Mouse (Mus musculus): ENCODE results near the gene Ociad2.
"Not testable (repeated sequence)": the region's sequence is repeated elsewhere in the genome, so short reads cannot be mapped to it uniquely, and the experiment has no call there.

Gene Ociad2

DNA sequence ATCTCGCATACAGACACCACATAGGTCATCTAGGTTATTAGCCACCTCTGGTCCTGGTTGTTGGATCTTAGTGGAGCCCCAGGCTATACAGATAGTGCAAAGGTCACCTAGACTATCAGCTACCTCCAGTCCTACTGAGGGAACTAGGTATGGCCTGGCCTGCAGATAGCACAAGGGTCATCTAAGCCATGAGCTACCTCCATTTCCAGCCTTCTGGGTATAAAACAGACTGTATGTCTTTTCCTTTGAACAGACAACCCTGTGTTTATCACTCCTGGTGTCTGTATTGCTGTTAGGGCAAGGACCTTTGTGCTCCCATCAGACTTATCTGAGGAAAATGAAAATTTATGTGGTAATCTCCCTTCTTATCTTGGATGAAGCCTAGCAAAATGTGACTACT lies 11.0 kb upstream of the Ociad2 start:
- DNase-seq: no peak

DNA sequence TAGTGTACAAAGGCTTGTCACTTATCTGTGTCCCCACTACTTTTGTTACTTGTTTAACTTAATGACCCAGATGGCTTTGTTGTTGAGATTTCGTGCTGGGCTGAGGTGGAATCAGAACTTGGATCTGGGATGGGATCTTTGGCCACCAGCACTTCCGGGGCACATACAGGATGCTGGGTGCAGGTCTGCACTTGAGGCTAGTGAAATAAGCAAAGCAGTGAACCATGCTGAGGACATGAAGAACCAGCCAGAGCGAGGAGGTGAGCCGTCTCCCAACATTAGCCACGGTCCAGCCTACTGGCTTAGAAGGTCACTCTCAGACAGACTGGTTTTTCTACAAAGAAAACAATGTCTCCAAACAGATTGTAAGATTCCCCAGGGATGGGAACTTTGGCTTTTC lies 8.7 kb upstream of the Ociad2 start:
- no peak for DNase-seq

DNA sequence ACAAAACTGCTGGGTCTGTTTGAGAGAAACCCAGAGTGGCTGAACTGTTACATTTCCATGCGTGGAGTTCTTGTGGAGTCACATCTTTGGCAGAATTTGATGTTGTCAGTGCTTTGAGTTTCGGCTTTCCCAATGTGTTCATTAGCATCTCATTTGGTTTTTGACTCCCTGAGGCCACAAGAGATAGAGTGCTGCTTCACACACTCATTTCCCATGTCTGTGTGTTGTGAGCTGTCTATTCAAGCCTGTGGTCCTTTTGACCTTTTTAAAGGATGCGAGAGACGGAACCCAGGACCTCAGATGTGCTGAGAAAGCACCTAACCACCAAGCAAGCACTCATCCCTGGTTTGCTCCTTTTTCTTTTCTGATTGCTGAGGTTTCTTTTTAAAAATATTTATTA lies 4.4 kb upstream of the Ociad2 start:
- DNase-seq: no peak

DNA sequence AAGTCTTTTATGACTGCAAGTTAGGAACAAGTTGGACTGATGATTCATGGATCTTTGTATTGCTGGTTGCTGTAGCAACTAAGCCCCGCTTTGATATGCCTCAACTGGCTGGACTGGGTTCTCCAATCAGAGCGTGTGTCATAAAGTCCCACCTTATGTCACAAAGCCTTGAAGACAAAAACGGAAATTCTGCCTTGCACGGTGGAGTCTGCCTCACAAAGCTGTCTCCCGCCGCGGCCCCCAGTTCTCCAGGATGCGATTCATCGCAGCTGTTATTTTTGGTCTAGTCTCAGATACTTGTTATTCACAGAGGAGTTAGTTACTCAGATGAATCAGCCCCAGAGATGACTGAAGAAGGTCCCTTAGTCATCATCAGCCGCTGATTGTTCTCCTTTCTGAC lies 3.5 kb upstream of the Ociad2 start:
- no peak for DNase-seq

DNA sequence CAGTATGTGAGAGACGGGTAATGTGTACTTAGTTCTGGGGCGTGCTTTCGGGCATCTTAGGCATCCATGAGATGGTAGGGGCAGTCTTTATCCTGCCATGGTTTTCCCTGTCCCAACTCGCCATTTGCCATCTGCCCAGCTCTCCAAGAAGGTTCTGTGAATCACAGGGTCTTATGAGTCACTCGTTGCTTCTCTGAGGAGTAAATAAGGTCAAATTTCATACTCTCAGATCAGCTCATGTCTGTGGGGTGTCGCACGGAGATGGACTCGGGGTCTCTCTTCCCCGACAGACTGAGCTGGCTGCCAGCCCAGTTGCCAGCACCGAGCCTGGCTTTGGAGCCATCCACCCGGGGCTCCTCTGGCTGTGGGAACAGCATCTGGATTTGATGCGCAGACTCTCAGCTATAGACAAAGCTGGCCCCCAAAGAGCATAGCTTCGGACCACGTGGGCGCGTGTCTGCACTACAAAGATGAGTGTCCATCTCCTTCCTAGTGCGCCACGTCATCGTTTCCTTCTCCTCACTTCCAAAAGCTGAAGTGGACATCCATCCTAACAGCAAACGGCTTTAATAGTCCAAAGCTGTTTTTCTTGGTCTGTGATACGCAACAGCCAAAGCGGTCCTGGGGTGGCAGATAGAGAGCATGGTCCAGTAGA lies 2.0 kb upstream of the Ociad2 start:
- DNase-seq: no peak

DNA sequence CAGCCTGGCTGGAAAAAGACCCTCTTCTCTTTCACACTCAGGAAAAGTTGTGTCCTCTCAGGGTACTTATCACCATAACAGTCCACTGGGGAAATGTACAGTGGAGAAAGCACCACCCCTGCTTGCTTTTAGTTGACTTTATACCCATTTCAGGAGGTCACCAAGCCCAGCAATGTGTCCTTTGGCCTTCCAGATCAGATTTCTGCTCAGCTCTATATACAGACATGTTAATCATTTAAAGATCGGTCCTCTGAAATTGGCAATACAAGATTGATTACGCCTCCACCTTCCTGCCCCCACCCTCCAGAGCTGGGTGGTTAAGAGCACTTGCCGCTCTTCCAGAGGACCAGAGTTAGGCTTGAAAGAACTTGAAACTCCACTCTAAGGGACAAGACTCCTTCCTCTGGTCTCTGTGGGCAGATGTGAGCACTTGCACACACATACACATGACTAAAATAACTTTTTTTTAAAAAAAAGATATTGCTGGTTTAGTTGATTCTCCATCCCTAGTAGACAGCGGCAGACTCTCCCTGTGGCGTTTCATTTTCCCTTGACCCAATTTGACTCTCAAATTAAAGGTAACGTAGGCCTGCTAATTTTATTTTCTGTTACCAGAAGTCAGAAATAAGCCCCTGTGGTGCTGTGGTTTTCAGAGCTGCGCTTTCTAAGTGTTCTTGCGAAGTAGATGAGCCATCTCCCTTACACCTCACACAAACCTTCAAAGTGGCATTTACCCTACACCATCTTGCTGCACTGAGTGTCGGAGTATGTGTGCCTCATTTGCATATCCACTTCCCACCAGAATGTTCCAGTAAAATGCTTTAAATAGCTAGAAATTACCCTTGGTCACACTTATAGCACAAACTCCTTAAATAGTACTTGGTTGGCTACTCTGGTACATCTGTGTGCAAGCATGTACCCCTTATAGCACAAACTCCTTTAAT lies 777 bp downstream of the Ociad2 start:
- DNase-seq: no peak

DNA sequence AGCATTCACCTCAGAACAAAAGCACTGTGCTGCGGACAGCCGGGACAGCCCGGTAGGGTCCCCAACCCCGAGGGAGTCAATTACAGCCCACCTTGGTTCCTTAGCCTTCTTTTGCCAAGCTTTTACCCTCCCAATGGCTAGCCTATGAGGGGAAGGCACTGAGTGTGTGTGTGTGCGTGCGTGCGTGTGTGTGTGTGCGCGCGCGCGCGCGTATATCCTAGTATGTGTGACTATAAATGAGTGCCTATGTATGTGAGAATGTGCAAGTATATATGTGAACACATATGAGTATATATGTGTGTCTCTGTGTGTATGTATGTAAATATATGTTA lies 2.0 kb downstream of the Ociad2 start:
- DNase-seq: no peak

DNA sequence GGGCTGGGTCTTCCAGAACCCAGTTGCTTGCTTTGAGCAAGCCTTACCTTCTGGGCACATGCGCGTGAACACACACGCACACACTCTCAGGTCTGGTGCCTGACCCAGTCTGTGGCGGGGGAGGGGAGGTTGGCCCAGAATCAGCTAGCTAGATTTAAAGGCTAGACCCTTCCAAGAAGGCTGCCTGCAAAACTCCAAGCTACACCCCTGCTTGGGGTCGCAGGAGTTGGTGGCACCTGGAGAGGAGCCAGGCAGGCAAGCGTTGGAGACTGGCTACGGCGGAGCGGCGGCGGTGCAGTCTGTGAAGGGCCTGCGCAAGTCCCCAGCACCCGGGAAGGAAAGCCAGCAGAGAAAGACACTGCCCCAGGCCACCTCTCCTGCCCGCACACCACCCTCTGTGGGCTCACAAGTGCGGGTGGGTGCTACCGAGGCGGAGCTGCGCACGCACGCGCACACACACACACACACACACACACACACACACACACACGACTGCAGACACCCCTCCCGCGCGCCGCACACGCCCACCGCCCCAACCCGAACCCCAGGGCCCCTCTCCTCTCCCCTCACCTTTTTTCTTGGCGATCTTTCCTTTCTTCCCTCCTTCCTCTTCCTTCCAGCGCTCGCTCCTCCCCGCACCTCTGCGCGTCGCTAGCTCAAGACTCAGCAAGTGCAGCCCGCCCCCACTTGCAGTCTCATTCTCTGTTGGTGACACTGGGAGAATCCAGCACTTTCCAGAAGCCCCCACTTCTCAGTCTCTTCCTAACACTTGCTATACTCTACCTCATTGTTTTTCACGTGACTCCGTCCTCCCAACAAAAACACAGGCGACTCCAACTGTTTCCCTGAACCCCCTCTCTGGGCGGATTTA lies 2.6 kb downstream of the Ociad2 start:
- DNase-seq: peak; percentile 69

DNA sequence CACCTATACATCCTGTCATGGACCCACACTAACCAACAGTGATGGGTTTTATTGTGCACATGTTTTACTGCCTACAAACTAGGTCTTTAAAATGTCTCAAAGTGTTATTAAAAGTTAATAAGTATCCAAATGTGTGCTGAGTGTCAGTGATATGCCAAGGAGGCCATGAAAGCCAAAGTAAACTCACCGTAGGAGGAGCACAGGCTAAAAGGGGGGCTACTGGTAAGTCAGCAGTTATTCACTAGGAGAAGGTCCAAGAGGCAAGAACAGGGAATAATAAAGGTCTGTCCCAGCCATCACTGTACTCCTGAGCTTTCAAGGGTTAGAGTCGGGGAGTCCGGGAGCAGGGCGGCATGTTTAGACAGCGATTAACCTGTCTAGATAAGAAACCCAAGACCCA lies 4.4 kb downstream of the Ociad2 start:
- no peak for DNase-seq

DNA sequence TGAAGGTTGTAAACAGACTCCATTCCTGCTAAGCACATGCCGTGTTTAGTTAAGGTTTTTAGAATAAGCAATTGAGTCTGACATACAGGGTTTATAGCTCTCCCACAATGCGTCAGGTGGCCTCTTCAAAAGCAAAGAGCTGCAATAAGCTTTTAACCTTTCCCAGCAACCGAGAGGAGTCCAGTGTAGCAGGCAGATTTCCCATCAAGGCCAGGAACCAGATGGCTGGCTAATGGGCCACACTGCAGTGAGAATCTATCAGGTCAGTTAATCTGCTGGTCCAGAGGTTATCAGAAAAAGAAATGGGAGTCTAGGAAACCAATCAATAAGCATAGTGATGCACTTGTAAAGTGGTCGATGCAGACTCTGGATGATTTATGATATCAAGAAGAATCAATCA lies 9.8 kb downstream of the Ociad2 start:
- DNase-seq: peak; percentile 24

DNA sequence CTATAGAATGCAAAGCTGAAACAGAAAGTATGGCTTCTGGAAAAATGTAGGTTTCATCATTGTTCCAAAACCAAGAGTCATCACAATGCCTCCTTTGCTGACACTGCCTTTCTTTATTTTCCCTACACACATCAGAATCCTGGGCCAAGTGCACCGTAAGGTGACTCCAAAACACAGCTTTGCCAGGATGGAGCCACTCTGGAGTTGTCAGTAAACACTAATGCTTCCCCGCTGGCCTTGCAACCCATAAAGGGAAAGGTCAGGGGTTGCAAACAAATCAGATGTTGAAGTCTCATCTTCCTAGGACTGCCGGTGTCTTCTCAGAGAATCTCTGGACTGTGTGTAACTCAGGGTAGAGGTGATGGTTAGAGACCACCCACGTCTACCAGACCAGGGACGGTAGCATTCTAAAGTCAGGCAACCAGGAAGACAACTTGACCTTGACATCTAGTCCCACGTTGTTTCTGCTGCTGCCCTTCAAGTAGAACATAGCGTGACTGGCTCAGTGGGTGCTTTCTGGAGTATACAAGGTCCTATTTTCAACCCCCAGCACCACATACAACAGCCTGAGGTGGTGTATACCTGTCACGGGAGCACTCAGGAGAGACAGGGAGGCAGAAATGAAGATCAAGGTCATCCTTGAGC lies 16.2 kb downstream of the Ociad2 start:
- no peak for DNase-seq

DNA sequence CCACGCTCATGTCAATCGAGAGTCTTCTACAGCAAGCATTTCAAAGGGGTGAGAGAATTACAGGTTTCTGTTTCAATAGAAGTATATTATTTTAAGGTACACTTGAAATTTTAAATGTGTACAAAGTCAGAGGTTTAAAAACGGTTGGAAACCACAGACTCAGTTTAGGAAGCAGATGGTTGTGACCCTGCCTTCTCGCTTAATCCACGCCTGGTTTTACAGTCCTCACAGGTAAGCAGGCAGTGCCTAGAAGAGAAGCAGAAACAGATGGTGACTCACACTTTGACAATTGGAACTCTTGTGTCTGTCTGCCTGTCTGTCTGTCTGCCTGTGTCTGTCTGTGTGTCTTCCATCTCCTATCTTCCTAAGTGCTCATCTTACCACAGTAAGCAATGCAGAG lies 17.2 kb downstream of the Ociad2 start:
- no peak for DNase-seq

DNA sequence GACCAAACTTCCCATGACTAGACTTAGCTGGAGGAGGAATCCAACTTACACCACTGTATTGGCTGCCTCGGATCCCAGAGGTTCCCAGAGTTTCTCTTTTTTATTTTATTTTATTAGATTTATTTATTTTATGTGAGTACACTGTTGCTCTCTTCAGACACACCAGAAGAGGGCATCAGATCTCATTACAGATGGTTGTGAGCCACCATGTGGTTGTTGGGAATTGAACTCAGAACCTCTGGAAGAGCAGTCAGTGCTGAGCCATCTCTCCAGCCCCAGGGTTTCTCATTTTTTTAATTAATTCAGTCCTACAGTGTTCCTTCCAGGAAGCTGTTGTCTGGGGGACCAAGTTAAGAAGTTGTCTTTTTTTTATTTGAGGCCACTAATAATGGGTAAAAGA lies 18.1 kb downstream of the Ociad2 start:
- DNase-seq: not testable (repeated sequence)

DNA sequence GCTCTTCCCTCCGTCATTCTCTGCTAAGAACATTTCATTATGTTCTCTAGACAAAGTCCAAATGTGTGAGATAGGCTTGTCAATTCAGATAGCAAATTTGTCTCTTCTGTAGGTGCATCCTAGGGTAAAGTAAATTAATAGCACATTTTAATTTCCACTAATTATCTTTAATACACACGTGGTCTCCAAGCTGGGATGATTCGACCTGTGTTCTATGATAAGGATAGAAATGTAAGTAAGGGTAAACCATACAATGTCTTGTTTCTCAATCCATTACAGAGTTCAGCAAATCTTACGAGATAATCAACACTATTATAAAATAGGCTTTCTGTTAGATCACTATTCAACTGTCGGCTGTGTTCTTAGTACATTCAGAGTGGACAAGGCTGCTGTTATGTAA lies 21.5 kb downstream of the Ociad2 start:
- no peak for DNase-seq

DNA sequence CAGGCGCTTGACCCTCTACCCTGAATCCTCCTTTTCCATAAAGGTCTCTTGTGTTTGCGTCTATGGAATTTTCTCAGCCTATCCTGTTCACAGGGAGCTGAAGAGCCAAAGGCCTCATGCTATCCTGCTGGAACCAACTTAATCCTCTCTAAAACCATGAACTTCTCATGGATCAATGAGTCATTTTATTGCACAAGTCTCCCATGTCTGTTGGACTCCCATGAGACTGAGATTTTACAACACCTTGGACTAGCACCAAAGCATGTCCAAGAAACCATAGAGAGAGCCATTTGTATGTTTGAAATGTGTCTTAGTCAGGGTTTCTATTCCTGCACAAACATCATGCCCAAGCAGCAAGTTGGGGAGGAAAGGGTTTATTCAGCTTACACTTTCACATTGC lies 26.2 kb downstream of the Ociad2 start:
- no peak for DNase-seq

DNA sequence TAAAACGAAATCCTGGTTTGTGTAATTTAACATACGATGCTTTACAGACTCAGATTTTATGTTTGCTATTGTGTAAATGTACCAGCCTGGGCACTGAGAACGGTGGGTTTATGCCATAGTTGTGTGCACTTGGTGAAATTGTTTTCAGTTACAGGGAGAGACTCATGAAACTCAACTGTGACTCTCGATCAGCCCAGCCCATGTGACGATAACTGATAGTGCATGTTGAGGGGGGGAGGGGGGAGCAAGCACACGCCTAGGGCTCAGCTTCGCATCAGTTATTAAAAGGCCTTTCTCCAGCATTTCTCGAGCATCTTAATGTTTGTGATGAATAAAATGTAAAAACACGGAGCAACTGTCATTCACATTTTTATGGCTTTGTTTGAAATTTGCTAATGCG lies 27.2 kb downstream of the Ociad2 start:
- DNase-seq: no peak

DNA sequence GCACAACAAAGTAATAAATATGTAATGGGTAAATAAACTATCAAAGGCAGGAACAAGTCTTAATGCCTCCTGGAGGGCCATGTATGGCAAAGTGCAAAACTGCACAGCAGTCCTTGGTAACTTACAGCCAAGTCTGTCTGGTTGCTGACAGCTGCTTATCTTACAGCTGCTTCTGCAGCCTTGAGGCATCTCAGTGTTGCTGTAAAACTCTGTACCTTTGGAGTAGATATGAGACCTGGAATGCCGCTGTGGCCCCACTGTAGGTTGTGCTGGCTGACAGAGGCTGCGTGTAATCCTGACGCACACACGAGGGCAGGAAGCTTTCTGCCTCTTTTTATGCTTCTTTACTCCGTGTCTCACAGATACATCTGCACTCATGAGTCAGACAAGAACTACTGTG lies 29.4 kb downstream of the Ociad2 start:
- no peak for DNase-seq

DNA sequence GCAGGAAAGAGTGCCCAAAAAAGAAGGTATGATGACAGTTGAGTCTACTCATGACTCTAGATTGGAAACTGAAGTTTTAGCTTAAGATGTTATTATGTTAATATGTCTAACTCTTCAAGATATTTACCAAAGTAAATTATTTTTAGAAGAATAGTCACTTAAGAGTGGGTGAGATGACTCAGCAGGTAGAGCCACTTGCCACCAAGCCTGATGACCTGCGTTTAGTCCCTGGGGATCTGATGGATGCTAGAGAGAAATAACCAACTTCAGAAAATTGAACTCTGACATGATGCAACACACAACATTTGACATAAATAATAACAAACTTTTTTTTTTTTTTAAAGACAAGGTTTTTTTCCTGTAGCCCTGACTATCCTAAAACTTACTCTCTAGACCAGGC lies 30.4 kb downstream of the Ociad2 start:
- DNase-seq: no peak

DNA sequence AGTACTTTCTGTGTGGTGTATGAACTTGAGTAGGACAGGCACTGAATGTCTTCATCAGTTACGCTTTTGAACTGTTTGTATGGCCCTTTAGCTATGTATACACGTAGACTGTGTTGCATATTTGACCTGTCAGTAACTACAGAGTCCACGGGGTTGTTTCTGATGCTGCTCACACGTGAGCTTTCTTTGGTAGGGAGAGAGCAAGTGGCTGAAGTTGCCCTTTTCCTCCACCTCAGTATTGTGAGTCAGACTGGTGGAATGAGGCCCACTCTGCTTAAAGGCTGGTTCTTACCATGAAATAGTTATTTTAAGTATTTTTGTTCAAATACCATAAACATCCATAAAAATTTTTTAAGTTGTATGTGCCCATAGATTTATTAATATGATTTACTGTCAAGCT lies 31.3 kb downstream of the Ociad2 start:
- DNase-seq: no peak

DNA sequence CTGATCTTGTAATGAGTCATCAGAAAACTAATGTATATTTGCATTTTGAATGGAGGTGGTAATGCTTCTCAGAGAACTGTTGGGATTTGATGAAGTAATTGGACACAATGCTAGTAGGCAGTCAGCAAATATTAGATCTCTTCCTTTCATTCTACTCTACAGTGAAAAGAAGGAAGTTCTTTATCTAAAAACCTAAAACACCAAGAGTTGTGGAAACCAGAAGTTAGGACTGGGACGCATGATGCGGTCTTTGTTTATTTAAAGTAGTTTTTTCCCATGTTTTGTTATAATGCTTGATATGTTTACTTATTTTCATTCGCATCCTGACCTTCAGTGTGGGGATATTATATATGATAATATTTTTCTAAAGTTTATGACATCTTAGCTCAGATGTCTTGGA lies 33.5 kb downstream of the Ociad2 start:
- DNase-seq: no peak

DNA sequence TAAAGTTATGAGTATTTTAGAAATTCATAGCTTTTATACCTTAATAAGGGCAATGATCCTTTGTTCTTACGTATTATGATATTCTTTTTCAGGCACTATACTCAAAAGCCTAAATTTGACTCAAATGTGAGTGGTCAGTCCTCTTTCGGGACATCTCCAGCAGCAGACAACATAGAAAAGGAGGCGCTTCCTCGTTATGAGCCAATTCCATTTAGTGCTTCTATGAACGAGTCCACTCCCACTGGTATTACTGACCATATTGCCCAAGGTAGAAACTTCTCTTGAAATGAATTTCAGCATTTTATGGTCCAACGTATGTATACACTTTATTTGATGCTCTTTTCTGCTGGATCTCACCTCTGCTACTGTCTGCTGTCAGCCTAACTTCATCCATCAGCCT lies 34.3 kb downstream of the Ociad2 start:
- no peak for DNase-seq

DNA sequence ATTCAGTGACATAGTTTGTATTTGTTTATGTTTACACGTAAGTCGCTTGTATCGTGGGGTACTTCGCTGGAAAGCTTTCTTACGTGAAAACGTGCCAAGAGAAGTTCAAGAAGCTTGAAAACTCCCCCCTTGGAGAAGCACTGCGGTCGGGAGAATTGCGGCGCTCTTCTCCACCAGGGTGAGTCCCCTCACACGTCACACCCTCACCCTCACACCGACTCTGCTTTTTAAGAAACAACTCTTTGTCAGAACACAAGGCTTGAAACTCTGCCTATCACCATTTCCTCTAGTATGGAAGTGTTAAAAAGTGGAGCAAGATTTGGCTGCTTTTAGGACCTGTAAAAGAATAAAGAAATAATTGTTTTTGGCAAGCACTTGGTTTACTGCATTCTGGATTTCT lies 36.3 kb downstream of the Ociad2 start:
- no peak for DNase-seq

DNA sequence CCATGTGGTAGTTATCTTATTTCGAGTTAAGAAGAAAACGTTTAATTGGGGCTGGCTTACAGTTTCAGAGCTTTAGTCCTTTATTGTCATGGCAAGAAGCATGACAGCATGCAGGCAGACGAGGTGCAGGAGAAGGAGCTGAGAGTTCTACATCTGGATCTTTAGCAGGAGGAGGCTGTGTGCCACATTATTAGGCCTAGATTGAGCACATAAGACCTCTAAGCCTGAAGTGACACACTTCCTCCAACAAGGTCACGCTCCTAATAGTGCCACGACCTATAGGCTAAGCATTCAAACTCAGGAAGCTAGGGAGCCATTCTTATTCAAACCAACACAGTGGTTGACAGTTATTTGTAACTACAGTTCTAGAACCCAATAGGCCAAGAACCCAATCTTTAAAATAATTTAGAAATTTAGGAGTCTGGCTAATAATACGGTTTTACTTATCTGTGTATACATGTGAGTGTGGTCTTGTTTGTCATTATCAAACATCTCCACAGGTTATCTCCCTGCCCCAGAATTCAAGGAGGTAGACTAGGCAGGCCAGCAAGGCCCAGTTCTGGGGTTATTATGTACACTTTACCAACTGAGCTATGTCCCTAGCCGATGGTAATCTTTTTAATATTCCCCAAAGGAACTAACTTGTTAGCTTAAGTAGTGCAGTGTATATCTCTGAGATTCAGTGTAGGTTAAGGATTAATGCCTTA lies 39.1 kb downstream of the Ociad2 start:
- no peak for DNase-seq
